Mouse (Mus musculus) right cerebral cortex, postnatal 36 days (tissue): ENCODE data around the gene Clcnka.

Experiments used
- DNase-seq, 2 experiments: peaks; one replicate each; pipeline ENCODE4 v3.0.0; 2022; ENCODE audit warnings: low spot score in 2 of 2, mixed read lengths in 1 of 2

The Clcnka gene

GRCm38 (mm10) chr4:141398545-141398944, at the start of gene Clcnka:
Gene Clcnka, minus strand, starts transcription at chr4:141398724.
- DNase-seq = no peak

GRCm38 (mm10) chr4:141446211-141446610, 47.7 kb upstream of the Clcnka start:
- DNase-seq = no peak

GRCm38 (mm10) chr4:141445328-141445720, 46.8 kb upstream of the Clcnka start:
- no peak for DNase-seq

- DNase-seq = peak; percentile 79 to 80
Measured at GRCm38 (mm10) chr4:141444451-141445327, 46.2 kb upstream of the Clcnka start, which contains the start of gene Zbtb17. Gene Zbtb17, plus strand, starts transcription at chr4:141444654.

GRCm38 (mm10) chr4:141443641-141444429, 45.3 kb upstream of the Clcnka start:
- DNase-seq = no peak

- DNase-seq = no peak
Measured at GRCm38 (mm10) chr4:141440877-141441276, 42.4 kb upstream of the Clcnka start.

GRCm38 (mm10) chr4:141439083-141439803, 40.7 kb upstream of the Clcnka start:
- DNase-seq = no peak

GRCm38 (mm10) chr4:141435974-141436373, 37.5 kb upstream of the Clcnka start, which contains the start of gene Srarp:
Gene Srarp, minus strand, starts transcription at chr4:141436105.
- no peak for DNase-seq

GRCm38 (mm10) chr4:141433191-141433590, 34.7 kb upstream of the Clcnka start:
- no peak for DNase-seq

GRCm38 (mm10) chr4:141432666-141433065, 34.1 kb upstream of the Clcnka start:
- DNase-seq = no peak

GRCm38 (mm10) chr4:141430997-141431396, 32.5 kb upstream of the Clcnka start:
- peak in 1 of 2 experiments; percentile 45 for DNase-seq

GRCm38 (mm10) chr4:141429847-141430246, 31.3 kb upstream of the Clcnka start:
- no peak for DNase-seq

- DNase-seq = no peak
Measured at GRCm38 (mm10) chr4:141429381-141429780, 30.9 kb upstream of the Clcnka start.

- no peak for DNase-seq
Measured at GRCm38 (mm10) chr4:141427921-141428320, 29.4 kb upstream of the Clcnka start.

- DNase-seq = no peak
Measured at GRCm38 (mm10) chr4:141426796-141427745, 28.5 kb upstream of the Clcnka start.

GRCm38 (mm10) chr4:141425484-141426479, 27.3 kb upstream of the Clcnka start:
- DNase-seq = peak; percentile 81 to 85

- no peak for DNase-seq
Measured at GRCm38 (mm10) chr4:141423691-141424431, 25.3 kb upstream of the Clcnka start.

- DNase-seq = no peak
Measured at GRCm38 (mm10) chr4:141423288-141423687, 24.8 kb upstream of the Clcnka start.

- no peak for DNase-seq
Measured at GRCm38 (mm10) chr4:141422841-141423240, 24.3 kb upstream of the Clcnka start.
